Mouse (Mus musculus) liver, embryonic 16.5 days (tissue): Measurements from ENCODE around the gene Wrnip1. TPM values are rescaled to one million over a fixed set of nuclear protein-coding genes. Genes with fewer than 3 reads are reported as not detected.

Source experiments
- ATAC-seq: fragments of 200-750 bp; cut with Nextera tagmentation; 2 replicates; pipeline ENCODE4 v1.8.0; 2017; ENCODE audit warnings: low read depth, mild to moderate bottlenecking, moderate number of reproducible peaks, moderate library complexity
- H3K27ac ChIP-seq: fragments of 300-500 bp; sonication (generic); 2 replicates; pipeline ENCODE4 v1.5.1; 2014; ENCODE audit warnings: mild to moderate bottlenecking, low read length
- H3K27me3 ChIP-seq: fragments of 300-500 bp; sonication (generic); 2 replicates; pipeline ENCODE4 v1.6.1; 2014; ENCODE audit warnings: low read depth, low read length, mixed read lengths; ENCODE audit not compliant: control insufficient read depth, insufficient read depth
- H3K36me3 ChIP-seq: fragments of 300-500 bp; sonication (generic); 2 replicates; pipeline ENCODE4 v1.6.1; 2014; ENCODE audit warnings: mild to moderate bottlenecking; ENCODE audit not compliant: control insufficient read depth, insufficient read depth
- H3K4me1 ChIP-seq: fragments of 300-500 bp; sonication (generic); 2 replicates; pipeline ENCODE4 v1.6.1; 2014; ENCODE audit warnings: low read depth, low read length, mixed read lengths; ENCODE audit not compliant: control insufficient read depth
- H3K4me2 ChIP-seq: fragments of 300-500 bp; sonication (generic); 2 replicates; pipeline ENCODE4 v1.6.1; 2014; ENCODE audit warnings: low read depth, low read length, mixed read lengths
- H3K4me3 ChIP-seq: fragments of 300-500 bp; sonication (generic); 2 replicates; pipeline ENCODE4 v1.5.1; 2014; ENCODE audit warnings: low read depth, mild to moderate bottlenecking, low read length
- H3K9ac ChIP-seq: fragments of 300-500 bp; sonication (generic); 2 replicates; pipeline ENCODE4 v1.6.1; 2014; ENCODE audit warnings: low read depth, low read length
- H3K9me3 ChIP-seq: fragments of 300-500 bp; sonication (generic); replicated peaks from 2 replicates; pipeline ENCODE4 v1.6.1; 2016; ENCODE audit warnings: low read length; ENCODE audit not compliant: control insufficient read depth
- WGBS: fragments of 180-500 bp; shearing (Covaris S2); extraction: QIAGEN DNeasy Blood & Tissue Kit; methylation state at CpG from one replicate; pipeline ENCODE4 v1.1.7; 2014; ENCODE audit not compliant: insufficient replicate concordance; 5-methylcytosine and 5-hydroxymethylcytosine counted together
- polyA plus RNA-seq: library from polyadenylated mRNA; unstranded; fragments of >200 nt; fragmentation: Nextera tagmentation; extraction: Ambion mirVana; gene quantifications from 2 replicates; pipeline ENCODE4 v1.2.1, GENCODE M21; 2015

Wrnip1 gene
- polyA plus RNA-seq, 1 experiment from 2014 or later: 7.5 TPM

DNA sequence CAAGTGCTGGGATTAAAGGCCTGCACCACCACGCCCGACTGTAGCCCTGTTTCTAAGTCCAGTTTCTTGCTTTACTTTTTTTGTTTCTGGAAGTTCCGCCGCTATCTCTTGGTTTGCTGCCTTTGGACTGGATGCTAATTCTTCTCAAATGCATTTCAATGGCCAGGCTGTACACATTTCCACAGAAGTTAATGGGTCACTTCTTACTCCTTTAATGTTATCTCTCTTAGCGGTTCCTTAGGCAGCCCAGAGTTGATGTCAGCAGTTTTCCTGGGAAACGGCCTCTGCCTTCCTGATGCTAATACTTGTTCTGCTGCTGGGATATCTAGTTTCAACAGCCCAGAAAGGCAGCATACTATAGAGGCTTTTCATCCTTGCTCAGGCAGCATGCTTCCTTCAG lies 21.3 kb downstream of the Wrnip1 start:
- ATAC-seq: no peak
- Histone ChIP-seq H3K4me3 (no peak overlapping the region), H3K4me1 (no peaks in the 10 kb centered on the region), H3K9me3 (no peaks in the 10 kb centered on the region), H3K4me2 (no peak overlapping the region), H3K9ac (no peak overlapping the region), H3K36me3 (peaks cover 3% of the 10 kb centered on the region), H3K27me3 (no peaks in the 10 kb centered on the region), H3K27ac (no peak overlapping the region)
- WGBS: 73% methylated on average over 6 of the region's 6 CpGs

DNA sequence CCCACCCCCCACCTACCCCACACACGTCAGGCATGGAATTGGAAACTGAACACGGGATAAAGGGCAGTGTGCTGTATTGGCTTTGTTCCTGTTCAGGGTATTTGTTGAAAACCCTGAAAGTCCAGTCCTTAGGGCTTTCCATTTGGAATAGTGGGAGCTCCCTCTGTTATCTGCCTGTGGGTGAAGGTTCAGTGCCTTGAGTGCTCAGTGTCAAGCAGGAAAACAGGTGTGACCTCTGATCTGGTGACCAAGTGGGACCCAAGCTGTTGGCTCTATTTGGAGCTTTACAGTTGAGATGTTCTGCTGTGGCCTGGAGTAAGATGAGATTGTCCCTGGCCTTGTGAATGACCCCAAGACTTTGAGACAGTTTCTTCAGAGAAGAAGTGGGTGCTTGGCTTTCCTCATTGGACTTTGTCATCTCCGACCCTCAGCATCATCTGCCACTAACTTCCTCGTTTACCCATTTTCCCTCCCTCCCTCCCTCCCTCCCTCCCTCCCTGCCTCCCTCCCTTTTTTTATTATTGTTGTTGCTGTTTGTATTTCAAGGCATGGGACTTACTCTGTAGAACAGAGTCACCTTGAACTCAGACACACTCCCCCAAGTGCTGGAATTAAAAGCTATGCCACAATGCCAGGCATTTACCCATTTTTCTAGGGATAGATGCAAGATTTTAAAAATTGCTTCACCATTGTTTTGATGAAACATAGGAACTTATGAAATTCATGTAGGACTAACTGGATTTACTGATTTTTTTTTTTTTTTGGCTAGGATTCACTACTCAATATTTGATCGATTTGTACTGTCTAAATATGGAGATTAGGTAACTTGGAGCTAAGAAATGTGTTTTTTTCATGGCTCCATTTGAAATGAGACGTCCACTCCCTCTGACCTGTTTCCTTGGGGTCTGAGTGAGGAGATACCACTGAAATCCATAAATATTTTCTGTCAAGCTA lies 22.8 kb downstream of the Wrnip1 start:
- no peak overlapping the region for H3K27ac ChIP-seq
- H3K9ac ChIP-seq: no peak overlapping the region
- H3K27me3 ChIP-seq: no peaks in the 10 kb centered on the region
- H3K4me3 ChIP-seq: no peak overlapping the region
- no peaks in the 10 kb centered on the region for H3K9me3 ChIP-seq
- no peaks in the 10 kb centered on the region for H3K36me3 ChIP-seq
- no peak overlapping the region for H3K4me2 ChIP-seq
- peak; percentile 51 for ATAC-seq
- H3K4me1 ChIP-seq: no peaks in the 10 kb centered on the region; the same call in 1 of the 2 replicates
- 54% methylated on average over 6 of the region's 6 CpGs for WGBS

DNA sequence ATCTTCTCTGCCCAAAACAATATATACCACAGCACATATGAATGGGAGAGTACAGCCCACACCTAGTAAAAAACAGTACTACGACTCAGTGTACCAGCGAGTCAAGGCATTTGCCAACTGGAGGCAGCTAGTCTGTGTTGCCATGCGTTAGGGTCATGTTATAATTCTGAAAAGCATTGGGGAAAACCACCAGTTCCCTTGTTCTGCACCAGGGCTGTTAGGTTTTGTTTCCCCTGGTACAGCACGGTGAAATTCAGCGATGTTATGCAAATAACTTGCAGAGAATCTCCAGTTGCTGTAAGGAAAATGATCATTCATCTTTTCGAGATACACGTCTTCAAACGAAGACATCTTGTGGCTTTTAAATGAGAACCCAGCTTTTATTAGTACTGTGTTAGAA lies 23.7 kb downstream of the Wrnip1 start:
- Histone ChIP-seq H3K9me3 (no peaks in the 10 kb centered on the region), H3K4me1 (no peaks in the 10 kb centered on the region; the same call in 1 of the 2 replicates), H3K27me3 (no peaks in the 10 kb centered on the region), H3K27ac (no peak overlapping the region), H3K9ac (no peak overlapping the region), H3K36me3 (no peaks in the 10 kb centered on the region), H3K4me2 (no peak overlapping the region), H3K4me3 (no peak overlapping the region)
- 69% methylated on average over 8 of the region's 8 CpGs for WGBS
- no peak for ATAC-seq

DNA sequence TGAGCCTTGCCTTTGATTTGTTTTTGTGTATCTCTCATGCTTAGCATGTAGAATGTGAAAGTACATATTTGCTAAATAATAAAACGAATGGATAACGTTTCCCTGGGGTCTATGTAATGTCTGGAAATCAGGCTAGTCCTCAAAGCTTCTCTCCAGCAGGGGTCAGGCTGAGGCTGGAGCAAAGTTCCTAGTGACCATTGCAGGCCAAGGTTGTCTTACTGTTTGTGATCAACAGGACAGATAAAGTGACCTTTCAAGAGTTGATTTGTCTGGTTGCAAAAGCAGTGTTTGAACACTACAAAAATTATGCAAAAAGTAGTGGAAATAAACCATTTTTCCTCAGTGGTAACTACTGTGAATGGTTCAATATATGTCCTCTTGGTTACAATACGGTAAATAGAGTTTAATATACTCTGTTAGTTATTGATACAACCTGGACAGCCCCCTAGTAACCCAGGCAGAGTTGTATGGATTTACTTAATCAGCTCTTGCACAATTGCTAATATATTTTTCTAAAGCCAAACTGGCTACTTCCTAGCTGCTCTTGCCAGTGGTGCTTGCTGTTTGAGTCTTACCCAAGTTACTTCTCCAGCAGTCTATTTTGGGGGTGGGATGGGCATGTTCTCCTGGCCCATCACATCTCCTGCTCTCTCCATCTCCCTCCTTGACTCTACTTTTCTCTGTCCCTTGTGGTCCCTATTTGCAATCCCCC lies 25.4 kb downstream of the Wrnip1 start:
- H3K9ac ChIP-seq: no peak overlapping the region

GRCm38 (mm10) chr13:32827951-32828350 lies 26.1 kb downstream of the Wrnip1 start:
- no peaks in the 10 kb centered on the region for H3K27me3 ChIP-seq
- H3K27ac ChIP-seq: no peak overlapping the region
- no peaks in the 10 kb centered on the region for H3K9me3 ChIP-seq
- 32% methylated on average over 4 of the region's 4 CpGs for WGBS
- ATAC-seq: no peak
- no peak overlapping the region for H3K4me2 ChIP-seq
- H3K36me3 ChIP-seq: no peaks in the 10 kb centered on the region
- no peak overlapping the region for H3K4me3 ChIP-seq
- no peak overlapping the region for H3K9ac ChIP-seq
- H3K4me1 ChIP-seq: no peaks in the 10 kb centered on the region; the same call in 1 of the 2 replicates

More for the DNA sequence above, 25.4 kb downstream of the Wrnip1 start:
- no peak for ATAC-seq
- Histone ChIP-seq H3K36me3 (no peaks in the 10 kb centered on the region), H3K4me2 (no peak overlapping the region), H3K27ac (no peak overlapping the region), H3K4me3 (no peak overlapping the region), H3K9me3 (no peaks in the 10 kb centered on the region), H3K4me1 (no peaks in the 10 kb centered on the region; the same call in 1 of the 2 replicates), H3K27me3 (no peaks in the 10 kb centered on the region)
- 50% methylated on average over 3 of the region's 3 CpGs for WGBS

DNA sequence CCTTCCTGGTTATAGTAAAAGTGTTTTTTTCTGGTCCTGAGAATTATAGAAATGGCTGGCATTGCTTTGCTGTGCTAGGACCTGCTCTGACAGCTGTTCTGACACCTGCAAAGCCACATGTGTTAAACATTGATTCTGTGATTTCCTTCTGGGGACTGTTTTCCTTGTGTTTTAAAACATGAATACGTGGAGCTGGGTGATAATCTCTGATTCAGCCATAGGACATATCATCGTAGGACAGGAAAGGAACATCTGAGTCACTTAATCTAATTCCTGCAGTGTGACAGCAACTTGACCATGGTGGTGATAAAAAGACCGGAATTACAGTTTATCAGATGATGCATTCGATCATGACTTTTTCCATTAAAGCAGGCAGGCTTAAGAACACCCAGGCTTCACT lies 27.0 kb downstream of the Wrnip1 start:
- no peak for ATAC-seq
- 31% methylated on average over 4 of the region's 4 CpGs for WGBS
- H3K27ac ChIP-seq: no peak overlapping the region

DNA sequence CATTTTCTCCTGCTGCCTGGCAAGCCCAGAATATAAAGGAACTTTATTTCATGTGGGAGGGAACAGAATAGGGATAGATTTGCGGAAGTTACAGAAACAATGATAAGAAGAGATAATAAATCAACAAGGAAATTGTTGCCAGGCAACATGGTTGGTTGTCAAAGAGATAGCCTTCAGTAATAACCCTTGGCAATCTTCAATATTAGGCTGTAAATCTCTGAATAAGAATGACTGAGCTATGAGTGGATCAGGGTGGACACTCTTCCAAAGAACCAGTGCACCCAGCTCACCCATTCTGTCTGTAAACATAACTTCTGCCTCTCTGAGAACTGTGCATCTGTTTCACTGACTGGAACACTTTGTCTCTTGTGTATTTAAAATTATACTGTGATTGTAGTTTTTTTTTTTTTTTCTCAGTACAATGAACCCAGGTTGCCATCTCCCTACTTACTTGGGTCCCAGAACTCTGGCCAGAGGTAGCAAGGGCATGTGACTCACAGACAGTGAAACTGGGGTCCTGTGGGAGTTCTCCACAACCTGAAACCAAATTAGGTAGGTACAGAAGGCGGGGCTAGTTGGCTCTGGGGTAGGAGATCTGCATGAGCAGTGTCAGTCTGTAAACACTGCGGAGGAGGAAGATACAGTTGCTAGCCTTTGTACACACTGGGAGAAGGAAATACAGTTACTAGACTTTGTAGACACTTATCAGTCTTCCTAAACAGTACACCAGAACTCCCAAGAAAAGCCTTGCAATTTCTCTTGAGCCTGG lies 29.9 kb downstream of the Wrnip1 start:
- H3K9me3 ChIP-seq: no peaks in the 10 kb centered on the region
- ATAC-seq: no peak
- no peak overlapping the region for H3K9ac ChIP-seq
- no peaks in the 10 kb centered on the region for H3K36me3 ChIP-seq
- no peaks in the 10 kb centered on the region for H3K27me3 ChIP-seq
- no peak overlapping the region for H3K4me3 ChIP-seq
- H3K4me2 ChIP-seq: no peak overlapping the region
- 39% methylated on average over 3 of the region's 3 CpGs for WGBS
- H3K4me1 ChIP-seq: no peaks in the 10 kb centered on the region; the same call in 1 of the 2 replicates
- H3K27ac ChIP-seq: peak overlapping the region; percentile 52; the same call in 1 of the 2 replicates

More for the DNA sequence above, 27.0 kb downstream of the Wrnip1 start:
- H3K36me3 ChIP-seq: no peaks in the 10 kb centered on the region
- no peaks in the 10 kb centered on the region for H3K27me3 ChIP-seq
- H3K4me3 ChIP-seq: no peak overlapping the region
- H3K9me3 ChIP-seq: no peaks in the 10 kb centered on the region
- no peak overlapping the region for H3K4me2 ChIP-seq
- H3K9ac ChIP-seq: no peak overlapping the region
- no peaks in the 10 kb centered on the region; the same call in 1 of the 2 replicates for H3K4me1 ChIP-seq

DNA sequence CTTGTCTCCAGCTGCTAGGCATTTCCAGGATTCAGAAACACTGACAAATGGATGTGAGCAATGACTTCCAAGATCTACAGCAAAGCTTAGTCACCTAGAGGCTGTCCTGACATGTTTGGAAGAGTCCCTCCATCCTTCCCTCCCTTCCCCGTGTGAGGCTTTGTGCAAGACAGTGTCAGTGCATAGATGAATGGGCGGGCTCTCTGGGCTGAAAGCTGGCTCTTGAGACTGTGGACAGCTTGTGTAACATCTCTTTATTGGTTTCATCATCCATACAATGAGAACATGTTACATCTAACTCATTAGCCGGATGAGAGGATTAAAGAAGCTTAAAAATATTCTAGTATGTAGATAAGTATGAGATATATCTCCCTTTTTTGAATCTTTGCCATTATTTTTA lies 30.9 kb downstream of the Wrnip1 start:
- Histone ChIP-seq H3K4me2 (no peak overlapping the region), H3K27me3 (no peaks in the 10 kb centered on the region), H3K9ac (no peak overlapping the region), H3K36me3 (no peaks in the 10 kb centered on the region), H3K4me3 (no peak overlapping the region), H3K4me1 (no peaks in the 10 kb centered on the region; the same call in 1 of the 2 replicates), H3K27ac (peak overlapping the region; percentile 52), H3K9me3 (no peaks in the 10 kb centered on the region)
- peak; percentile 32; the same call in 1 of the 2 replicates for ATAC-seq
- 33% methylated on average over 3 of the region's 3 CpGs for WGBS
